Mouse (Mus musculus): ENCODE data around the gene Rps18.
"Not testable (repeated sequence)": the region's sequence is repeated elsewhere in the genome, so short reads cannot be mapped to it uniquely, and the experiment has no call there.

Gene Rps18

GRCm38 (mm10) chr17:33955555-33956214 is at the start of gene Rps18, which contains the start of gene Vps52:
Gene Rps18 (minus strand): TSS chr17:33956001.
Gene Vps52 (plus strand): TSS chr17:33955812.
- DNase-seq (ENCODE audit: low spot score in 2 of 2): peak; percentile 97 to 99

- no peak for DNase-seq (ENCODE audit: low spot score in 2 of 2)
These were observed 47.6 kb upstream of the Rps18 start for GRCm38 (mm10) chr17:34003426-34003825.

GRCm38 (mm10) chr17:34000796-34001195 is 45.0 kb upstream of the Rps18 start:
- DNase-seq (ENCODE audit: low spot score in 2 of 2): not testable (repeated sequence)

- peak; percentile 47 to 84 for DNase-seq (ENCODE audit: low spot score in 2 of 2)
These were observed 44.3 kb upstream of the Rps18 start, which contains the start of gene H2-K1 for GRCm38 (mm10) chr17:34000150-34000537. Gene H2-K1 (minus strand): TSS chr17:34000347.

GRCm38 (mm10) chr17:33999341-34000149 is 43.7 kb upstream of the Rps18 start:
- no peak for DNase-seq (ENCODE audit: low spot score in 2 of 2)

DNA sequence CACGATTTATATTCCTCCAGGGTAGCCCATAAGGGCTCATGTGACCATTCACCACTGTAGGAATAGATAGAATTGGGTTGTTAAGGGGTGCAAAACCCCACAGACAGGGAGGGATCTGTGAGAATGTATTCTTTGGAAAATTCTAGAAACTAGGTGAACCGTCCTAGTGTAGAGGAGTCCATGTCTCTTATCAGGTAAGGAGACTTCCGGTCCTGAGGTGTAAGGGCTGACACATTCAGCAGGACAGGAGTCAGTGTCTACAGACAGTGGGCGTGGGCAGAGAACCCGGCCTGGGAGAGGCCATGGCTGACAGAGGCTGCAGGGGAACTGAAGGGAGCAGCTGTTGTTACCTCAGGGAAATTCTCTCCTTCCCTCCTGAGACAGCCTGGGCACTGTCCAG is 42.9 kb upstream of the Rps18 start:
- DNase-seq (ENCODE audit: low spot score in 2 of 2): not testable (repeated sequence)

GRCm38 (mm10) chr17:33997025-33997424 is 41.2 kb upstream of the Rps18 start:
- DNase-seq (ENCODE audit: low spot score in 2 of 2): not testable (repeated sequence)

DNA sequence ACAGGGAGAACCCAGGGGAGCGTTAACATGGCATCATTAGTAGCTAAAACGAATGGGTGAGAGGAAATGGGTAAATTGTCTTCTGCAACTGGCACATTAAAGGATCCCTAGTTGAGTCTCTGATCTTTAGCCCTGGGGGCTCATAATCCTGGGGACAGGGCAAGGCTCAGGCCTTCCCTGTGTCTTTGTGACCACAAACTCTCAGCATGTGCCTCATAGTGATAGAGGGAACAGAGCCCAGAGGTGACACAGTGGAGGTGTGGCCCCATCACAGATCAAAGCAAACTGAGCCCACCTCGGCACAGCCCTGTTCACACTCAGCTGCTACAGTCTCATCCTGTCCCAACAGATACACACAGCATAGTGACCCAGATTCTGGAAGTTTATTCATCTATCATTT is 39.9 kb upstream of the Rps18 start:
- no peak for DNase-seq (ENCODE audit: low spot score in 2 of 2)

DNA sequence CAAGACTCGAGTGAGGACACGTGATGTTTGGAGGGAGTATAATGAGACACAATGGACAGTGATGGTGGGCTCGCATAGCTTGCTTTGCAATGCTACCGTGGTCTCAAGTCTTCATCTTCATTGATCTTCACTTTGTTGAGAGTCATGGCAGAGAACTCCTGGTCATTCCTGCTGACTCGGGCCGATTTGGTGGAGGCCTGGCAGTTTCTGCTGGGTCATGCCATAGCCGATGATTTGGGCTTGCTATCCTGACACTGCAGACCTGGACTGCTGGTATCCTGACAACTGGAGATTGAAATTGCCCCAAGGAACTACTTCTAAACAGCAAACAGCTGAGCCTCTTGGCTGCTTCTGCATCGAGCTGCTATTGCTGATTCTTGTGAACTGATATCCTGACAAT is 39.2 kb upstream of the Rps18 start:
- DNase-seq (ENCODE audit: low spot score in 2 of 2): no peak

DNA sequence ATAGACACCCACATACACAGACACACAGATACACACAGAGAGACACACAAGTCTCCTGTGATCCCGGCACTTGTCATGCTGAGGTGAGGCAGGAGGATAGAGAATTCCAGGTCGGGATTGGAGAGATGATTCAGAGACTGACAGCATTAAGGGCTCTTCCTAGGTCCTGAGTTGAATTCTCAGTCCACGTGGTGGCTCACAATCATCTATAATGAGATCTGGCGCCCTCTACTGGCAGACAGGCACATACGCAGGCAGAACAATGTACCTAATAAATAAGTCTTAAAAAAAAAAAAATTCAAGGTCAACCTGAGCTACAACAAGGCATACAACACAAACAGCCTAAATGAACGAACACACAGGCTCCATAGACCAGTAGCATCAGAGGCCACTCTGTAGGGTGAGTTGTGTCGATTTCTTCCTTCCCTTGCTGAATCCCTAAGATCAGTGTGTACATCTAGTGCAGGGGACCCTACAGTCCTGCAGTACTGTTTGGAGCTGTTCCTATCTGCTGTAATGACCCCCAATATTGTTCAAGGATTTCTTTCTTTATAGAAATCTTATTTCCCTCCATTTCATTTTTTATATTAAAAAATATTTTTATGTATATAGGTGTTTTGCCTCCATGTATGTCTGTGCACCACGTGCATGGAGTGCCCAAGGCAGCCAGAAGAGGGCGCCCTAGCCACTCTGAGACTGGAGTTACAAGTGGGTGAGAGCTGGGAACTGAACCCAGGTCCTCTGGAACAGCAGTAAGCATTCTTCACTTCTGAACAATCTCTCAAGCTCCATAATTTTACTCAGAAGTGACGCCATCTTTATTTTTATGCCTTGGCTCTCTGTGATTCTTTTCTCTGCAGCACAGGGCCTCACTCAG is 36.2 kb upstream of the Rps18 start:
- peak in 1 of 2 experiments; percentile 14 for DNase-seq (ENCODE audit: low spot score in 2 of 2)

GRCm38 (mm10) chr17:33982136-33982535 is 26.3 kb upstream of the Rps18 start:
- peak in 1 of 2 experiments; percentile 61 for DNase-seq (ENCODE audit: low spot score in 2 of 2)

DNA sequence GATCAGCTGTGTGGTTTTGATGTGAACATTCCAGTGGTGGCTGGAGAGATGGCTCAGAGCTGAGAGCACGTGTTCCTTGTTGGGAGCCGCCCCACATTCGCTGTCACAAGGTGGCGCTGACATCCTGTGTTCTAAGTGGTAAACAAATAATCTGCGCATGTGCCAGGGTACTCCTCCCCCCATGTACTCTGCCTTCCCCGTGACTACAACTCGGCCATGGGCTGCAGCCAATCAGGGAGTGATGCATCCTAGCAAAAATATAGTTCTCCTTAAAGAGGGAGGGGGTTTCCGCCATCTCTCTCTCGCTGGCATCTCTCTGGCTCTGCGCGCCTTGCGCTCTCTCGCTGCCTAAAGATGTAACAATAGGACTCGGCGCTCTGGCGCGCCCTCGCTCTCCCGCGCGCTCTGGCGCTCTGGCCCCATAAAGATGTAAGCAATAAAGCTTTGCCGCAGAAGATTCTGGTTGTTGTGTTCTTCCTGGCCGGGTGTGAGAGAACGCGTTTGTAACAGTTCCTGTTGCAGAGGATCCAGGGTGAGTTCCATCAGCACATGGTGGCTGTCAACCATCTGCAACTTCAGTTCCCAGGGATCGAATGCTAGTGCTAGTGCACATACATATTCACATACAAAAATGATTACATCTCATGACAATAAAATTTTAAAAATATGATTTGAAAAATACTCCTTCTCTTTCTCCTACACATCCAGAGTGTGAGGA is 25.6 kb upstream of the Rps18 start:
- peak; percentile 88 to 95 for DNase-seq (ENCODE audit: low spot score in 2 of 2)

DNA sequence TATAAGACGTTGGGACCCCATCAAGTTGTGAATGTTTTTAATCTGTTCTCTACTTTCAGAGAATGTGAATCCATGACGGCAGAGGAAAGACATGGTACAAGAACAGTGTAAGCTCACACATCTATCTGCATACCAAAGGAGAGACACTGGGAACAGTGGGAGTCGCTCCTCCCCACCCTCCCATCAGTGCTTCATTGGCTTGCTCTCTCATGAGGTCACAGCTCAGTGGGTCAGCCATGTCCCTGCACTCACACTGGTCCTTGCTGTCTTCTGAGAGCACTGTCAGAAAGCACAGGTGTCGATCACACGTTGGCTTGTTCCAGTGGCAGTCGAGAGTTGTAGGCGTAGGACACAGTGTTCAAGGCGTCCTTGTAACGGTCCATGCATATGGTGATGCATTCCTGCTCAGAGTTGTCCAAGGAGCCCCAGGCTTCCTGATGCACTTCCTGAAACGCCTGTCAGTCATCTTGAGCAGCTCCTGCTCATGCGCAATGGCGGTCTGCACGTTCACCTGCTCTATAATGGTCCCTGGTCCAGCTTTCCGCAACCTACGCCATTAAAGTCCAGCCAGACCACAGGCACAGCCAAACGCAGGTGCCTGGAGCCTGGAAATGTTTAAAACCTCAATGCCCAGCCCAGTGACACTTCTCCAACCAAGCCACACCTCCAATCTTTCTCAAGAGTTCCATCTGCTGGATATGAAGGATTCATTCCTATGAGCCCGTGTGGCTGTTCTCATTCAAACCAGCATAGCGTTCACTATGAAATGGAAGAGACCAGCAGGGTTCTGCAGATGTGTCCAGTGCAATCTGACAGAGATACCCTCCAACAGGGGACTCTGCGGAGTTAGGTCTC is 24.6 kb upstream of the Rps18 start:
- no peak for DNase-seq (ENCODE audit: low spot score in 2 of 2)

DNA sequence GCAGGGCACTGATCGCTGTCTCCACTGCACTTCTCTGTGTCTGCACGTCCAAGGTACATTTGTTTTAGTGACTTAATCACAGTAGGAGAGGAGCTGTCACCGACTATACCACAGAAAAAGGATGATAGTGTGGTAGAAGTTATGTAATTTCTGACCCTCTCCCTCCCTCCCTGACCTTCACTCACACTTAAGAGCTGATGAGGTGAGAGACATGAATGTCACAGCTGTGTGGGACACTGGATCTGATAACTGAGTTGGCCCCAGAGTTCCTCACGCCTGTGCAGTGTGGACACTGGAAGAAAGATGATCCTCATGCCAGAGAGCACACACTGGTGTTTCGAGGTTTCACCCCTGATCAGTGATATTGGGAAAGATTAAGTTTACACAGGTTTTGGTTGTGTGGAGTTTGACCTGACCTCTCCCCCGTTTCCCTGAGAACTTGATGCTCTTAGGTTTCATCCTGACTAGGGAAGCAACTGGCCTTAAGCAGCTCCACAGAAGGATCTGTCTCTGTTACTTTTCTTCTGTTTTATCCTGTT is 23.8 kb upstream of the Rps18 start:
- no peak for DNase-seq (ENCODE audit: low spot score in 2 of 2)

GRCm38 (mm10) chr17:33978631-33979031 is 22.8 kb upstream of the Rps18 start:
- DNase-seq (ENCODE audit: low spot score in 2 of 2): peak; percentile 52 to 65

DNA sequence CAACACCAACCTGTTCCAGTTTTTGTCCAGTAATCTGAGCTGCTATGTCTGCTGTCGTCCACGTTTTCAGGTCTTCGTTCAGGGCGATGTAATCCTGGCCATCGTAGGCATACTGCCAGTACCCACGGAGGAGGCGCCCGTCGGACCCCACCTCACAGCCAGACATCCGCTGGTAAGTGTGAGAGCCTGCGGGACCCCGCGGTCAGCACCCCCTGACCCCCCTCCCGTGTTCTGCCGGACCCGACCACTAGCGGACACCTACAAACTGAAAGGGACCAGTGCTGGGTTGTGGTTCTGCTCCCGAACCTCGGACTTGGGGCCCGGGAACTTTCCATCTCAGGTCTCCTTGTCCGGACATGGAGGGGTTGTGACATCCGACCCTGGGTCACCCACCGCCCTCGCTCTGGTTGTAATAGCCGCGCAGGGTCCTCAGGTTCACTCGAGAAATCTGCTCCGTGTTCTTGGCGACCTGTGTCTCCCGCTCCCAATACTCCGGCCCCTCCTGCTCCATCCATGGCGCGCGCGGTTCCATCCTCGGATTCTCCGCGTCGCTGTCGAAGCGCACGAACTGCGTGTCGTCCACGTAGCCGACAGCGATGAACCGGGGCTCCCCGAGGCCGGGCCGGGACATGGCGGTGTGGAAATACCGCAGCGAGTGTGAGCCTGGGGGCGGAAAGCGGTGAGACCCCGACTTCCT is 22.2 kb upstream of the Rps18 start:
- no peak for DNase-seq (ENCODE audit: low spot score in 2 of 2)

GRCm38 (mm10) chr17:33973572-33973971 is 17.8 kb upstream of the Rps18 start:
- no peak for DNase-seq (ENCODE audit: low spot score in 2 of 2)

GRCm38 (mm10) chr17:33972691-33973090 is 16.9 kb upstream of the Rps18 start:
- DNase-seq (ENCODE audit: low spot score in 2 of 2): no peak

DNA sequence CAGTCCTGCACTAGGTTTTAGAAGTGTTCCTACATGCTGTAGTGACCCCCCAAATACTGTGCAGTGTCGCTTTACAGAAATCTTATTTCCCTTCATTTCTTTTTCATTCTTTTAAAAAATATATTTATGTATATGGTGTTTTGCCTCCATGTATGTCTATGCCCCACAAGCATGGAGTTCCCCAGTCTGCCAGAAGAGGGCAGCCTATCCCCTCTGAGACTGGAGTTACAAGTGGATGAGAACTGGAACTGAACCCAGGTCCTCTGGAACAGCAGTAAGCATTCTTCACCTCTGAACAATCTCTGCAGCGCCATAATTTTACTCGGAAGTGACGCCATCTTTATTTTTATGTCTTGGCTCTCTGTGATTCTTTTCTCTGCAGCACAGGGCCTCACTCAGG is 13.6 kb upstream of the Rps18 start:
- DNase-seq (ENCODE audit: low spot score in 2 of 2): no peak

DNA sequence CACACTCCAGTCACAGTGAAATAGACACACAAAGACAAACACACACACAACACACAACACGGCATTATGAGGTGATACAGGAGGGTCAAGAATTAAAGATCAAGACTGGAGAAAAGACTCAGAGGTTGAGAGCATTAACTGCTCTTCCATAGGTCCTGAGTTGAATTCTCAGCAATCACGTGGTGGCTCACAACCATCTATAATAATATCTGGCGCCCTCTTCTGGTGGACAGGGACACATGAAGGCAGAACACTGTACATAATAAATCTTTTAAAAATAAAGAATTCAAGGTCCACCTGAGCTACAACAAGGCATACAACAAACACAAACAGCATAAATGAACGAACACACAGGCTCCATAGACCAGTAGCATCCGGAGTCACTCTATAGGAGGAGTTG is 13.1 kb upstream of the Rps18 start:
- DNase-seq (ENCODE audit: low spot score in 2 of 2): no peak

Data from left cerebral cortex, adult 9 months (tissue).